Mouse (Mus musculus) heart, embryonic 10.5 days (tissue): ENCODE measurements around the gene Celf2. TPM values are rescaled to one million over a fixed set of nuclear protein-coding genes. Genes with fewer than 3 reads are reported as not detected.

Experiments
- DNase-seq: peaks from one replicate; pipeline ENCODE4 v3.0.0-alpha.2; 2017; ENCODE audit warnings: low spot score
- H3K27ac ChIP-seq: fragments of 300-500 bp; sonication (generic); 2 replicates; pipeline ENCODE4 v1.5.1; 2016; ENCODE audit warnings: mild to moderate bottlenecking
- H3K27me3 ChIP-seq: fragments of 300-500 bp; sonication (generic); 2 replicates; pipeline ENCODE4 v1.6.1; 2016; ENCODE audit warnings: mild to moderate bottlenecking; ENCODE audit not compliant: poor library complexity, insufficient read depth, severe bottlenecking
- H3K36me3 ChIP-seq: fragments of 300-500 bp; sonication (generic); 2 replicates; pipeline ENCODE4 v1.6.1; 2016; ENCODE audit warnings: mild to moderate bottlenecking, moderate library complexity
- H3K4me1 ChIP-seq: fragments of 300-500 bp; sonication (generic); 2 replicates; pipeline ENCODE4 v1.6.1; 2016; ENCODE audit warnings: mild to moderate bottlenecking
- H3K4me3 ChIP-seq: fragments of 300-500 bp; sonication (generic); 2 replicates; pipeline ENCODE4 v1.5.1; 2016; ENCODE audit warnings: mild to moderate bottlenecking, moderate library complexity
- H3K9me3 ChIP-seq: fragments of 300-500 bp; sonication (generic); 2 replicates; pipeline ENCODE4 v1.6.1; 2016; ENCODE audit warnings: mild to moderate bottlenecking, moderate library complexity
- whole genome bisulfite sequencing: fragments of 180-500 bp; shearing (Covaris S2); methylation state at CpG from one replicate; pipeline ENCODE4 v1.1.7; 2016; 5-methylcytosine and 5-hydroxymethylcytosine counted together
- polyA plus RNA-seq: library from polyadenylated mRNA; unstranded; fragments of >200 nt; fragmentation: Nextera tagmentation; extraction: Ambion mirVana; gene quantifications from 2 replicates; pipeline ENCODE4 v1.2.1, GENCODE M21; 2016

The Celf2 gene
- polyA plus RNA-seq, 1 experiment from 2014 or later: 38.2 TPM

DNA sequence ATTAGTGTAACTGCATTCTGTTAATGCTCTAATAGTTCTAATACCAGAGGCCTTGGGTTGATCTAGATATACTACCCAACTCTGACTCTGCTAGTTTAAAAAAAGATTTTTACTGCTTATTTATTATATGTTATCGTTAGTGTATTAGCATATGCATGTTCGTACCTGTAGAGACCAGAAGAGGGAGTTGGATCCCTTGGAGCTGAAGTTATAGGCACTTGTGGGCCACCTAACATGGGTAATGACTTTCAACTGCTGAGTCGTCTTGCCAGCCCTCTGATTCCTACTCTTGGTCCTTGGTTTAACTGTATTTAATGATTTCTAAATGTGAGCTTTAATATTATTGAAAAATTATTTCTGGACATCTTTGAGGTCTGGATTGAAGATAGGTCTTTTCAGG lies 948.0 kb downstream of the Celf2 start:
- H3K9me3 ChIP-seq: no peaks in the 10 kb centered on the region
- WGBS: 93% methylated on average over 3 of the region's 3 CpGs
- DNase-seq: no peak

DNA sequence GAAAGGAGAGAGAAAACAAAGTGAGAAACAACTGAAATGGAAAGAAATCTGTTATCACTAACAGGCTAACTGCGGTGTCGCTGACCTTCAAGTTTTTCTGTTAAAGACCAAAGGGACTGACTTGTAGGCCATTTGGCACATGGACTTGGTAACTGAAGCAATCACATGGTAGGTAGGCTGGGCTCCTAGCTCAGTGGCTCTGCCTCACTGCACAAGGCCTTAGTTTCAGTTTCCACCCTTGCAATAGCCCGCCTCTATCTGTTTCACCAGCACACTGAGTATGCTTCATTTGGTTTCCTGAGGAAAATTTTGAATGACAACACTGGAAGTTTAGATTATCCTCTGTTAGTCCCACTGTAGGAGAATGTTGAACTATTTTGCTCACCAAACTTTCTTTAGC lies 948.6 kb downstream of the Celf2 start:
- Histone ChIP-seq H3K9me3 (no peaks in the 10 kb centered on the region), H3K27me3 (no peaks in the 10 kb centered on the region), H3K4me3 (no peak overlapping the region), H3K4me1 (no peaks in the 10 kb centered on the region), H3K27ac (no peak overlapping the region), H3K36me3 (peaks cover 11% of the 10 kb centered on the region; the same call in 1 of the 2 replicates)
- WGBS: 90% methylated on average over 3 of the region's 3 CpGs
- DNase-seq: no peak

More for the DNA sequence above, 948.0 kb downstream of the Celf2 start:
- no peaks in the 10 kb centered on the region for H3K4me1 ChIP-seq
- H3K36me3 ChIP-seq: peaks cover 11% of the 10 kb centered on the region; the same call in 1 of the 2 replicates
- H3K27me3 ChIP-seq: no peaks in the 10 kb centered on the region
- H3K4me3 ChIP-seq: no peak overlapping the region
- no peak overlapping the region for H3K27ac ChIP-seq

DNA sequence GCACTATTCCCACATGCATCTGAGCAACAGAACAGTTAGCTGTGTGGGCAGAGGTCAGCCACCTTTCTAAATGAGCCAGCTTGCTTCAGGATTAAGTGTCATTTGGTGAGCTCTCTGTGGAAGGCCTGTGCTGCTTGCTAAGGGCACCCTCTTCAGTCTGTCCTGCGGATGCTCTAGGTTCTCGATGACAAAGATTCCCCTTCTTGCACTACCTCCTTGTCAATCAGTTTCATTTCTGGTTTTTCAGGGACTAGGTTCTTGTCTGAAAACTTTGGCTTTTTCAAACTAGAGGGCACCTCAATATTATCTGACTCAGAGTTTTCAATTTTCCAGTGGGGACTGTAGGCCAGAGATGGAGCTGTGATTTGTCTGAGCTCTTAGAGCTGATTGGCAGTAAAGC lies 949.8 kb downstream of the Celf2 start:
- H3K36me3 ChIP-seq: peaks cover 11% of the 10 kb centered on the region; the same call in 1 of the 2 replicates
- H3K27ac ChIP-seq: no peak overlapping the region
- no peaks in the 10 kb centered on the region for H3K27me3 ChIP-seq
- 87% methylated on average over 2 of the region's 2 CpGs for WGBS
- no peak overlapping the region for H3K4me3 ChIP-seq
- no peak for DNase-seq
- H3K9me3 ChIP-seq: no peaks in the 10 kb centered on the region
- H3K4me1 ChIP-seq: no peaks in the 10 kb centered on the region

DNA sequence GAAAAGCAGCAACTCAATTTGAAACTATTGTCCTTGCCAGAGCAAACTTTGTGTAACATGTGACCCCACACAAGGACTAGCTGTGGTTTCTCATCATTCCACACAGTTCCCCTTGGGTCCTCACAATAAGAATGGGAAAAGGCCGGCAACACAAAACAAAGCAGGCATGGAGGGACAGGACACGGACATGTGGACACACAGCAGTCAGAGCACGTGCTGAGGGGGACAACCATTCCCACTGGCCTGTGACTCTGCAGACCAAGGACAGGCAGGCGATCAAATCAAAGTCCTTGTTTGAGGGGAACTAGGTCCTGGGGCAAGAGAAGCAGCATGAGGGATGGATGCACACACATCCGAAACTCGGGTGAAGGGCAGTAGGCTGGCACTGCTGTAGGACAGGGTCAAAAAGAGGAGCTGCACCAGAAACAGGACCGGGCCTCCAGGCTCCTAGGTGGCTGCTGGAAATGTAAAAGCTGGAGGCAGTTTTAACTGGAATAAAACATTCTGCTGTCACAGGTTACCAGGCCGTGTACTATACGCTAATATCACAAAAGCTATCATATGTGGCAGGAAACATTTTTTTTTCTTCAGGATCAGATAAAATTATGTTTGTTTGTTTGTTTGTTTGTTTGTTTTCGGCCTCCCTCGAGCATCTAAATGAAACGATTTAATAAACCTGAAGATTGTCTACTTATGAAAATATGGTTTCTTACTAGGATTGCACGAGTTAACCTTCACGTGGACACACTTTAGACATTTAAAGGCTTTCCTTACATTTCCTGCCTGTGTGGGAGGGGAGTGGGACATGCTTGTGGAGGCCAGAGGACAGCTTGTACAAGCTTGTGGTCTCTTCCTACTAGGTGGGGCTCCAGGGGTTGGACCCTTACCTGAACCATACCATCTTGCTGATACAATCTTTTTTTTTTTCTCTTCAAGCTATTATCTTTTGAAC lies 950.8 kb downstream of the Celf2 start:
- DNase-seq: no peak
- 82% methylated on average over 14 of the region's 14 CpGs for WGBS
- H3K36me3 ChIP-seq: peaks cover 11% of the 10 kb centered on the region; the same call in 1 of the 2 replicates
- H3K27me3 ChIP-seq: no peaks in the 10 kb centered on the region
- no peak overlapping the region for H3K4me3 ChIP-seq
- H3K4me1 ChIP-seq: no peaks in the 10 kb centered on the region
- no peaks in the 10 kb centered on the region for H3K9me3 ChIP-seq
- H3K27ac ChIP-seq: no peak overlapping the region

DNA sequence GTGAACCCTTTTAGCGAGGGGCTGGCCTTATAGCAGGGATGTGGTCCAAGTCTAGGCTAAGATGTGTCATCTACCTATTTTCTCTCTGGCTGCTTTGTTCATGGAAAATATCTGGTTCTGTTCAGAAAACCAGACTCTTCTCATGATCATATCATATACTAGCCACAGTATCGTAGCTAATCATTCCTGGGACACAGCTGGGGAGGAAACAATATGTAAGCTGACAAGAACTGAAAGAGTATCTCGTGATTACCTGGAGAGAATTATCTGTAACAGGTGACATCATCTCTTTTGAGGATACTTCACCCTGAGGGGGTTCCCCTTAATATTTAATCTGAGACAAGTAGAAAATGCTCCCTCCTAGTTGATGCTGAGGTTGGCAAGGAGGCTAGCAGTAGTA lies 951.6 kb downstream of the Celf2 start:
- Histone ChIP-seq H3K4me1 (no peaks in the 10 kb centered on the region), H3K4me3 (no peak overlapping the region), H3K9me3 (no peaks in the 10 kb centered on the region), H3K27ac (no peak overlapping the region), H3K36me3 (peaks cover 11% of the 10 kb centered on the region; the same call in 1 of the 2 replicates), H3K27me3 (no peaks in the 10 kb centered on the region)
- no peak for DNase-seq
- WGBS: 81% methylated on average over 3 of the region's 3 CpGs

DNA sequence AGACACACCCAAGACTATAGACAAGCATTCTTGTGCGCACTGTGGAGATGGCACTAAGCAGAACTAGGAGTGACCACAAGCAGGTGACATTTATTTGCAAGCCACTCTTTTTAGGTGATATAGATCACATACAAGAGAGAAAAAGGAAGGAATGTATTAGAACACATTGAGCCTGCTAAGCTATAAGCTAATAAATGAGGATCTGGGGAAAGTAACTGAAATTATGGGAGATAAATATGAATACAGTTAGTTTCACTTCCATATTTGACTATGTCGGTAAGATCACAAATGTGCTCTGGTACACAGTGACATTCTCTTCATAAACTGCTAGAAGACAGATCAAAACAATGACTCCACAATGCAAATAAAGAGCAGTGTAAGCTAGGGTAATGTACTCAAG lies 952.5 kb downstream of the Celf2 start:
- Histone ChIP-seq H3K27me3 (no peaks in the 10 kb centered on the region), H3K4me3 (no peak overlapping the region), H3K9me3 (no peaks in the 10 kb centered on the region), H3K36me3 (peaks cover 11% of the 10 kb centered on the region; the same call in 1 of the 2 replicates), H3K27ac (no peak overlapping the region), H3K4me1 (no peaks in the 10 kb centered on the region)
- 92% methylated on average over 2 of the region's 2 CpGs for WGBS
- no peak for DNase-seq

DNA sequence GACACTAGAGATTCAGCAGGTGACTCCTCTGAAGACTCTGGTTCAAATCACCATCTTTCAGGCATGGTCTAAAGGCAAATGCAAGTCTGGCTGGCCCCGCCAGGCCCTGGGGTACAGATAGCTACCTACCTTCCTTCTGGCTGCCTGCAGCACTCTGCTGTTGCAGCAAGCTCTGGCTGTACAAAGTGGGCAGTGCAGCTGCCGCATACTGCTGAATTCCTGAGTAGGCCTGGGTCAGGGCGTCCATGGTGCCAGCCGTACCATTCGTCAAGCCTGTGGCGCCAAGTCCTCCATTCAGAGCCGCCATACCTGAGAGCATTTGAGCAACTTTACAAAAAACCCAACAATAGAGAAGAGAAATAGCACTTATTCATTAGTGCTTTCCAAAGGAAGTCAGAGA lies 955.7 kb downstream of the Celf2 start:
- H3K27me3 ChIP-seq: no peaks in the 10 kb centered on the region
- no peaks in the 10 kb centered on the region for H3K9me3 ChIP-seq
- no peak overlapping the region for H3K27ac ChIP-seq
- H3K4me1 ChIP-seq: no peaks in the 10 kb centered on the region
- no peak overlapping the region for H3K4me3 ChIP-seq
- no peak for DNase-seq
- 90% methylated on average over 7 of the region's 7 CpGs for WGBS
- no peaks in the 10 kb centered on the region; the same call in 1 of the 2 replicates for H3K36me3 ChIP-seq

DNA sequence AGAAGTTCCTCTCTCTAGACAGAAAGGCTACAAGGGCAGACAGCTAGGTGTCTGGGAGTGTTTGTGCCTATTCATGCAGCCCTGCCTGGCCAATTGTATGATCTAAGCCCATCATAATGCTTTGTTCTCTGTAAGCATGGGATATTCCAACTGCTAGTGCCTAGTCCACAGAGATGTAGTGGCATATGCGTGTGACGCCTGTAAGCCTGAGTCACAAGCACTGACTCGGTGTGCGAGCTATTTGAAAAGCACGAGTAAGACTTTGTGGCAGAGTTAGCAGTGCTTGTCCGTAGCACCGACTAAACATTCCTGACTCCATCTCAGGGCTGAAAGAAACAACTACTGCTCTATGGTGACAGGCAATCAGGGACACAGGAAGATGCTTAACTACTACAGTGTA lies 960.1 kb downstream of the Celf2 start:
- Histone ChIP-seq H3K27me3 (no peaks in the 10 kb centered on the region), H3K9me3 (no peaks in the 10 kb centered on the region), H3K4me1 (no peaks in the 10 kb centered on the region), H3K27ac (no peak overlapping the region), H3K36me3 (no peaks in the 10 kb centered on the region; the same call in 1 of the 2 replicates), H3K4me3 (no peak overlapping the region)
- WGBS: 86% methylated on average over 7 of the region's 7 CpGs
- no peak for DNase-seq

DNA sequence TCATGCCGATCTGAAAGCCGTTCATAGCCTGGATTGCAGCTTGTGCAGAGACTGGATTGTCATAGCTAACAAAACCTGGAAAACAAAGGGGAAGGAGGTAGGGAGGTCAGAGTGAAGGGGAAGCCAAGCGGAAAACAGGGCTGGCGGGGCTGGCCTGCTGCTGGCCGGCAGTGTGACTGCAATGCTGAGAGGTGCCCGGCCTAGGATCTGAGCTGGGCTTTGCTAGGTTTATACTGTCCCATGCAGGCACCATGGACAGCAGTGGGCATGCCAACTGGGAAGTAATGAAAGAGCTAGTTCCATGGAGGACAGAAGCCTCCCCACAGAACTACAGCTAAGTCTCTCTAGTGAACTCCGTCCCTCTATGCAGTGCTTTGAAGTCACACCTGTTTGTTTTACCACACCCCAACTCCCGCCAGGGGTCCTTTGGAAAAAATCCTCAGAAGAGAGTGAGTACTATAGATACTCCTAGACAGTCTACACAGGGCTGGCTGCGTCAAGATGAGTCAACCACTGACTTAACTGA lies 962.2 kb downstream of the Celf2 start:
- WGBS: 59% methylated on average over 9 of the region's 9 CpGs
- H3K27ac ChIP-seq: no peak overlapping the region

DNA sequence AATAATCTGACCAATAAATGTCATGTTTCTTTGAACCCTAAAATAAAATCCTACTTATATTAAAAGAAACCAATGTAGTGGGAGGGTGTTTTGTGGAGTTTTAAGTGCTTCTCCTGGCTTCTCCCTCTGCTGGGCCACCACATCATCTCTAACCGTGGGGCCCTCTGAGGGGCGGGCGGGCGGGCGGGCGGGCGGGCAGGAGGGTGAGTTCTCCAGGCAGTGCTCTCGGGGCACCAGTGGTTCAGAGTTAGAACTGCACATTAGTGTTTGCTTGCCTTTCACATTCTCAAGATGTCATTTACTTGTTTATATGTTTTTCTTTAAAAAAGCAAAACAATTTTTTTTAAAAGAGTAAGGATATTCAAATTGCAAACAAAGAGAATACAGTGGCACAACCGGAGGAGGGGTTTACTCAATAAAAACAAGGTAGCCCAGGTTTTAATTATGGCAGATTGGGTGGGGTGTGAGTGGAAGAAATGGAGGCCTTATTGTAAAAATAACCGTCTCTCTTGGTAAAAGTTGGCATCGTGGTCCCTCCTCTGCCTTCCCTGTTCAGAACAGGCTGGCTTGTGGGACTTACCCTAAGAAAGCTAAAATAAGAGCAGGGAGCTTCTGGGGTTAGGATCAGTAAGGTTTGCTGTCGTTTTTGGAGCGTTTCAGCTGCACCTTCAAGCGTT lies 962.8 kb downstream of the Celf2 start:
- no peaks in the 10 kb centered on the region for H3K4me1 ChIP-seq
- WGBS: 81% methylated on average over 14 of the region's 14 CpGs
- H3K27ac ChIP-seq: no peak overlapping the region

More for the DNA sequence above, 962.2 kb downstream of the Celf2 start:
- Histone ChIP-seq H3K9me3 (no peaks in the 10 kb centered on the region), H3K27me3 (no peaks in the 10 kb centered on the region), H3K36me3 (no peaks in the 10 kb centered on the region; the same call in 1 of the 2 replicates), H3K4me3 (no peak overlapping the region), H3K4me1 (no peaks in the 10 kb centered on the region)
- no peak for DNase-seq

DNA sequence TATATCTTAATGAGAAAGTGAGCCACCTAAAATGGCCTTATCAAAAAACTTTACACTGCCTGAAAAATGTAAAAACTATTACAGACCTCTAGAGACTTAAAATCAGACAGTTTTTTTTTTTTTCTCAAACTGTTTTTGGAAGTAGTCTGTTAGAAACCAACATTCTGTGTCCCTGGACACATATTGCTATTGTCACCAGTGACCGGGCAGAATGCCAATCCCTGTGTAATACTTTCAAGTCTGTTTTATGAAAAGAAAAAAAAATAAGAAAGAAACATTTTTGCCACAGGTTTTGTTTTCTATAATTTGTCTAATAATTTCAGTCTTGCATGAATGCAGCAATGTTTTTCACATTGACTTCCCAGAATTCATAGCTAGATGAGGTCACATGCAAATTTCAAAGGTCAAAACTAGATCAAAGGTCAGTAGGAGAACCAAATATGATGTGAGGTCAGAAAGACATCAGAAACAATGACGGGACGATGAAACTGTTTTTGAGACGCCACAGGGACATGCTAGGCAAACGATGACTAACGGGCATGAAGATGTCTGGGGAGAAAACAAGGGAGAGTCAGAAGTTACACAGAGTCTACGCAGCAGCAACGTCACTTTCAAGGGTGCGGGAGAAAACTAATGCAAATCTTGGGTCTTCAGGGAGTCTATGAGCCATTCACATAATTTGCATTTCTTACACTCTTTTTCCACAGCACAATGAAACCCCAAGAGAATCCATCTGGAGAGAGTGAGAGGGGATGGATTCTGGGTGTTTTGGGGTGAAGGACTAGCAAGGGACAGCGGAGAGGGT lies 964.0 kb downstream of the Celf2 start:
- Histone ChIP-seq H3K4me3 (no peak overlapping the region), H3K27ac (no peak overlapping the region), H3K9me3 (no peaks in the 10 kb centered on the region), H3K4me1 (peaks cover 9% of the 10 kb centered on the region), H3K36me3 (no peaks in the 10 kb centered on the region; the same call in 1 of the 2 replicates), H3K27me3 (no peaks in the 10 kb centered on the region)
- 84% methylated on average over 10 of the region's 10 CpGs for WGBS
- DNase-seq: no peak

More for the DNA sequence above, 962.8 kb downstream of the Celf2 start:
- Histone ChIP-seq H3K9me3 (no peaks in the 10 kb centered on the region), H3K27me3 (no peaks in the 10 kb centered on the region), H3K4me3 (no peak overlapping the region), H3K36me3 (no peaks in the 10 kb centered on the region; the same call in 1 of the 2 replicates)
- DNase-seq: no peak

DNA sequence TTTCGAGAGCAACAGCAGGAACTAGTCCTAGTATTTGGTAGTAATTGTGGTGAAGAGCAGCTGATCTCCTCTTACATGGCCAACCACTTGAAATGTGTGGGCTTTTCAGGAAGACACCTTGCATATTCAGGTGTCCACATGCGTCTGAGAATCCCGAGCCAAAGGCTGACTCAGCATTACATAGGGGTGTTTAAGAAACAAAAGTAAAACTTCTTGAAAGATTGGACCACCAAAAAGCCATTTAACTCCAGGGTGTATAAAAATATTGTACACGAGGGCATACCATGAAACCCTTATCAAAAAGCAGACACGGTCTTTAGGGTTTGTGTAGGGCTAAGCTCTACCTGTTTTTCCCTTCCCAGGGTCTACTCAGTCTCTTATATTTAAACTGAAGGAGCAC lies 965.7 kb downstream of the Celf2 start:
- WGBS: 84% methylated on average over 5 of the region's 5 CpGs

More for the DNA sequence above, 965.7 kb downstream of the Celf2 start:
- Histone ChIP-seq H3K4me1 (peaks cover 20% of the 10 kb centered on the region), H3K4me3 (no peak overlapping the region), H3K36me3 (no peaks in the 10 kb centered on the region; the same call in 1 of the 2 replicates), H3K9me3 (no peaks in the 10 kb centered on the region), H3K27ac (no peak overlapping the region), H3K27me3 (no peaks in the 10 kb centered on the region)
- no peak for DNase-seq
